Mouse (Mus musculus): ENCODE data around the gene Rhbg.

Gene Rhbg

GRCm38 (mm10) chr3:88227260-88227659 lies 27.2 kb downstream of the Rhbg start:
- DNase-seq, result no peak

GRCm38 (mm10) chr3:88226101-88226845 lies 28.2 kb downstream of the Rhbg start:
- DNase-seq, result peak; percentile 88

- DNase-seq, result no peak
Observed at GRCm38 (mm10) chr3:88224929-88225328, 29.6 kb downstream of the Rhbg start.

- no peak for DNase-seq
Observed at GRCm38 (mm10) chr3:88222446-88222845, 32.1 kb downstream of the Rhbg start.

GRCm38 (mm10) chr3:88221519-88222390 lies 32.8 kb downstream of the Rhbg start:
- DNase-seq, result peak; percentile 88

- no peak for DNase-seq
Observed at GRCm38 (mm10) chr3:88220842-88221241, 33.7 kb downstream of the Rhbg start.

GRCm38 (mm10) chr3:88219940-88220339 lies 34.6 kb downstream of the Rhbg start:
- no peak for DNase-seq

- DNase-seq, result no peak
Observed at GRCm38 (mm10) chr3:88217679-88218078, 36.8 kb downstream of the Rhbg start.

- no peak for DNase-seq
Observed at GRCm38 (mm10) chr3:88216534-88217326, 37.8 kb downstream of the Rhbg start.

GRCm38 (mm10) chr3:88216116-88216515 lies 38.4 kb downstream of the Rhbg start:
- no peak for DNase-seq

GRCm38 (mm10) chr3:88215553-88216004 lies 38.9 kb downstream of the Rhbg start:
- no peak for DNase-seq

GRCm38 (mm10) chr3:88214971-88215552 lies 39.4 kb downstream of the Rhbg start:
- DNase-seq, result no peak

- peak; percentile 66 for DNase-seq
Observed at GRCm38 (mm10) chr3:88214197-88214938, 40.1 kb downstream of the Rhbg start.

- no peak for DNase-seq
Observed at GRCm38 (mm10) chr3:88213019-88213418, 41.5 kb downstream of the Rhbg start.

GRCm38 (mm10) chr3:88212356-88212755 lies 42.2 kb downstream of the Rhbg start:
- DNase-seq, result no peak

GRCm38 (mm10) chr3:88210918-88211317 lies 43.6 kb downstream of the Rhbg start:
- DNase-seq, result no peak

- DNase-seq, result no peak
Observed at GRCm38 (mm10) chr3:88210121-88210520, 44.4 kb downstream of the Rhbg start.

- no peak for DNase-seq
Observed at GRCm38 (mm10) chr3:88209306-88209705, 45.2 kb downstream of the Rhbg start.

GRCm38 (mm10) chr3:88208226-88208720 lies 46.2 kb downstream of the Rhbg start:
- DNase-seq, result no peak

GRCm38 (mm10) chr3:88207451-88208100 lies 46.9 kb downstream of the Rhbg start:
- no peak for DNase-seq

- peak; percentile 71 for DNase-seq
Observed at GRCm38 (mm10) chr3:88206901-88207371, 47.6 kb downstream of the Rhbg start.
